Mouse (Mus musculus) layer of hippocampus, postnatal 36 days (tissue): ENCODE data around the gene Zbtb39. TPM values are rescaled to one million over a fixed set of nuclear protein-coding genes. Genes with fewer than 3 reads are reported as not detected.

Experiments used
- total RNA-seq, 2 experiments: library from RNA; stranded (reverse); gene quantifications; 2 replicates each; pipeline ENCODE4 v1.2.3; 2021

Gene Zbtb39
- total RNA-seq, 2 experiments from 2014 or later = 10.0 to 11.7 TPM

Other genes with a start within 250 kb of the Zbtb39 start
- gene Stac3, start 237.9 kb upstream of the Zbtb39 start, total RNA-seq = 1 to 10 TPM; 3.0 to 3.7 TPM
- gene Ndufa4l2, start 224.6 kb upstream of the Zbtb39 start, total RNA-seq = 1 to 10 TPM; 3.5 to 4.8 TPM
- 10 to 100 TPM; 27.4 to 29.9 TPM for gene Shmt2, start 217.1 kb upstream of the Zbtb39 start, total RNA-seq
- 1 to 10 TPM; 1.3 to 1.7 TPM for gene Nxph4, start 205.0 kb upstream of the Zbtb39 start, total RNA-seq
- gene Lrp1, start 118.4 kb upstream of the Zbtb39 start, total RNA-seq = 100 to 1,000 TPM; 268 to 307 TPM
- gene Stat6, start 96.6 kb upstream of the Zbtb39 start, total RNA-seq = 1 to 10 TPM; 5.1 to 6.2 TPM
- 1 to 10 TPM; 5.1 to 6.7 TPM for gene Nemp1, start 72.6 kb upstream of the Zbtb39 start, total RNA-seq
- 10 to 100 TPM; 42.7 to 43.8 TPM for gene Nab2, start 71.0 kb upstream of the Zbtb39 start, total RNA-seq
- gene Myo1a, start 34.4 kb upstream of the Zbtb39 start, total RNA-seq = 1 to 10 TPM; 1.0 to 1.3 TPM
- gene Tac2, start 15.1 kb upstream of the Zbtb39 start, total RNA-seq = 1 to 10 TPM; 3.3 to 6.6 TPM
- gene Gpr182, start 12.2 kb downstream of the Zbtb39 start, total RNA-seq = 1 to 10 TPM; 1.2 to 1.3 TPM
- gene Rdh1, start 20.2 kb downstream of the Zbtb39 start, total RNA-seq = under 1 TPM; 0.13 to 0.15 TPM
- gene Rdh16f1, start 20.2 kb downstream of the Zbtb39 start, total RNA-seq = not detected
- under 1 TPM; 0.30 to 0.53 TPM for gene Rdh9, start 36.8 kb downstream of the Zbtb39 start, total RNA-seq
- gene Rdh16, start 61.6 kb downstream of the Zbtb39 start, total RNA-seq = under 1 TPM; 0.13 to 0.22 TPM
- not detected for gene Rdh19, start 110.4 kb downstream of the Zbtb39 start, total RNA-seq
- not detected for gene Rdh16f2, start 126.9 kb downstream of the Zbtb39 start, total RNA-seq
- gene Rdh7, start 149.3 kb downstream of the Zbtb39 start, total RNA-seq = not detected
- gene Sdr9c7, start 159.0 kb downstream of the Zbtb39 start, total RNA-seq = not detected